15 mouse cellular contexts compared by ENCODE assay signal in the genomic region with DNA sequence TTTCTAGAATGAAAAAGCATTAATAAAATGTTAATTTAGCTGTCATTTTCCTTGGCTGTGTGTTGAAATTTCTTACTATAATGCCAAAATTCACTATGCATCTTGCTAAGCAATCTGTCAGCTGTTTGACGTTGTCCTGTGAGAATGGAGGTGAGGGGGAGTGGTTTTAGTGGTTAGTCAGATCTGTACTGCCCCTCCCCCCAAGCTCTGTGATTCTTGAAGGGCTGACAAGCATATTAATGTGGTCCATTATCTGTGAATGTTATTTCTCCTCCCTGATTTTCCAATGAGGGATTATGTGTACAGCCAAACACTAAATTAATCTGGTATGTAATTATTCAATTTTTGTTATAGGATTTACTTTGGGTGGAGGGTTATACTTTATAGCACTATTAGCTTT. TPM values are rescaled to one million over a fixed set of nuclear protein-coding genes. Genes with fewer than 3 reads are reported as not detected.
A peak's percentile ranks its signal among the peaks of the same experiment; 100 is the strongest.
DNase-seq lines count a peak whose midpoint lies in the region; ATAC-seq lines count a peak whose summit lies in the region.
"Had no signal": no experiment of that assay in that cellular context is flagged by ENCODE, and none has a peak within 500 bp of the region (broad histone marks: within the 10 kb centered on the region; RNA-seq: fewer than 3 reads in every experiment).

No protein-coding gene starts in this region.

- no peak overlapping the region for H3K4me3 ChIP-seq in neural tube, embryonic 11.5 days (ENCODE audit: low read depth, low read length)
- no peak overlapping the region for H3K4me3 ChIP-seq in forebrain, embryonic 16.5 days (replicated peaks; ENCODE audit: low read length)
- H3K4me3 ChIP-seq in midbrain, embryonic 11.5 days (ENCODE audit: low read depth, low read length): no peak overlapping the region
- H3K4me3 ChIP-seq: heart, adult 2 months; liver, embryonic 12.5 days; stomach, embryonic 15.5 days had no signal

- no peak overlapping the region for H3K9ac ChIP-seq in neural tube, embryonic 11.5 days (ENCODE audit: low read length)
- no peak overlapping the region for H3K9ac ChIP-seq in forebrain, embryonic 16.5 days (replicated peaks; ENCODE audit: low read depth, low read length)
- H3K9ac ChIP-seq in midbrain, embryonic 11.5 days (ENCODE audit: low read length): no peak overlapping the region
- H3K9ac ChIP-seq: liver, embryonic 12.5 days; stomach, embryonic 15.5 days had no signal

- no peaks in the 10 kb centered on the region for H3K27me3 ChIP-seq in neural tube, embryonic 11.5 days (ENCODE audit: control insufficient read depth, insufficient read depth, low read length)
- no peaks in the 10 kb centered on the region for H3K27me3 ChIP-seq in forebrain, embryonic 16.5 days (replicated peaks; ENCODE audit: control insufficient read depth, insufficient read depth, low read length)
- no peaks in the 10 kb centered on the region; the same call in 1 of the 2 replicates for H3K27me3 ChIP-seq in midbrain, embryonic 11.5 days (ENCODE audit: control insufficient read depth, insufficient read depth, low read length)
- H3K27me3 ChIP-seq: stomach, embryonic 15.5 days had no signal

- peaks cover 16% of the 10 kb centered on the region; the same call in 1 of the 2 replicates for H3K4me1 ChIP-seq in neural tube, embryonic 11.5 days (ENCODE audit: control insufficient read depth, insufficient read depth, low read length)
- peaks cover 68% of the 10 kb centered on the region for H3K4me1 ChIP-seq in forebrain, embryonic 16.5 days (replicated peaks; ENCODE audit: control insufficient read depth, insufficient read depth, low read length)
- peaks cover 52% of the 10 kb centered on the region for H3K4me1 ChIP-seq in midbrain, embryonic 11.5 days (ENCODE audit: control insufficient read depth, insufficient read depth, low read length)
- H3K4me1 ChIP-seq: stomach, embryonic 15.5 days had no signal

- H3K36me3 ChIP-seq in neural tube, embryonic 11.5 days (ENCODE audit: control insufficient read depth, insufficient read depth, low read length): no peaks in the 10 kb centered on the region
- H3K36me3 ChIP-seq in forebrain, embryonic 16.5 days (ENCODE audit: control insufficient read depth, insufficient read depth): no peaks in the 10 kb centered on the region
- no peaks in the 10 kb centered on the region for H3K36me3 ChIP-seq in midbrain, embryonic 11.5 days (ENCODE audit: control insufficient read depth, insufficient read depth, low read length)
- H3K36me3 ChIP-seq: liver, embryonic 12.5 days; stomach, embryonic 15.5 days had no signal

- H3K4me2 ChIP-seq in neural tube, embryonic 11.5 days (ENCODE audit: low read depth): no peak overlapping the region
- H3K4me2 ChIP-seq in forebrain, embryonic 16.5 days (ENCODE audit: low read length): no peak overlapping the region
- H3K4me2 ChIP-seq in midbrain, embryonic 11.5 days: no peak overlapping the region
- H3K4me2 ChIP-seq: liver, embryonic 12.5 days; stomach, embryonic 15.5 days had no signal

- ATAC-seq in neural tube, embryonic 11.5 days (ENCODE audit: insufficient read depth, low FRiP score, low TSS enrichment): 0 out of 2 replicates have a peak, but pooled peaks have one; percentile 35
- no peak for ATAC-seq in forebrain, embryonic 16.5 days
- peak; percentile 31 for ATAC-seq in midbrain, embryonic 11.5 days (ENCODE audit: low FRiP score)
- ATAC-seq: liver, embryonic 12.5 days had no signal

- no peak for DNase-seq in neural tube, embryonic 11.5 days (ENCODE audit: low spot score)
- no peak for DNase-seq in neural tube, embryonic 10.5 days (ENCODE audit: extremely low spot score, low spot score)
- no peak for DNase-seq in midbrain, embryonic 11.5 days (ENCODE audit: low spot score, missing footprints)
- DNase-seq in gastrocnemius, postnatal 14 days: no peak
- DNase-seq in lung, postnatal 14 days: no peak
- no peak for DNase-seq in thymus, postnatal 25 days
- DNase-seq: heart, adult 2 months; kidney, adult 18-20 months; lung, postnatal 10 days had no signal

- no peaks in the 10 kb centered on the region for H3K9me3 ChIP-seq in neural tube, embryonic 11.5 days (ENCODE audit: control insufficient read depth, low read length)
- no peaks in the 10 kb centered on the region for H3K9me3 ChIP-seq in forebrain, embryonic 16.5 days (ENCODE audit: control insufficient read depth, low read length)
- H3K9me3 ChIP-seq in midbrain, embryonic 11.5 days (ENCODE audit: control insufficient read depth, low read length): no peaks in the 10 kb centered on the region
- H3K9me3 ChIP-seq: liver, embryonic 12.5 days; stomach, embryonic 15.5 days had no signal

- WGBS in neural tube, embryonic 11.5 days: 3% methylated on average over 1 of the region's 1 CpGs
- 0% methylated on average over 1 of the region's 1 CpGs for WGBS in forebrain, embryonic 16.5 days
- WGBS in midbrain, embryonic 11.5 days: 7% methylated on average over 1 of the region's 1 CpGs

- H3K27ac ChIP-seq in neural tube, embryonic 11.5 days (ENCODE audit: low read depth, low read length): peak overlapping the region; percentile 39; the same call in 1 of the 2 replicates
- H3K27ac ChIP-seq in forebrain, embryonic 16.5 days (ENCODE audit: low read length): peak overlapping the region; percentile 95
- H3K27ac ChIP-seq in midbrain, embryonic 11.5 days (ENCODE audit: low read depth, low read length): peak overlapping the region; percentile 89
- H3K27ac ChIP-seq: heart, adult 2 months; liver, embryonic 12.5 days; stomach, embryonic 15.5 days had no signal

- intact Hi-C loops in gastrocnemius, postnatal 14 days (cut with DNase I; ENCODE audit: low total_unique reads): no loop called here

RNA-seq across cellular contexts. Expression of gene Add2, which starts 30.0 kb away (rescaled TPM):
- 65.8 and 67.0 TPM in 2 replicates for polyA plus RNA-seq in neural tube, embryonic 11.5 days (2014; fragmentation: Nextera tagmentation; extraction: Ambion mirVana)
- 243 and 248 TPM in 2 replicates for polyA plus RNA-seq in forebrain, embryonic 16.5 days (2015; fragmentation: Nextera tagmentation; extraction: Ambion mirVana)
- 57.8 and 64.5 TPM in 2 replicates for polyA plus RNA-seq in midbrain, embryonic 11.5 days (2014; fragmentation: Nextera tagmentation; extraction: Ambion mirVana)
- total RNA-seq in gastrocnemius, postnatal 14 days (2021): under 1 TPM; 0.31 to 0.33 TPM

RNA-seq across cellular contexts. Expression of gene Figla, which starts 42.5 kb away (rescaled TPM):
- polyA plus RNA-seq in neural tube, embryonic 11.5 days (2014; fragmentation: Nextera tagmentation; extraction: Ambion mirVana): not detected in 2 replicates
- not detected in 2 replicates for polyA plus RNA-seq in forebrain, embryonic 16.5 days (2015; fragmentation: Nextera tagmentation; extraction: Ambion mirVana)
- not detected in 2 replicates for polyA plus RNA-seq in midbrain, embryonic 11.5 days (2014; fragmentation: Nextera tagmentation; extraction: Ambion mirVana)
- total RNA-seq in gastrocnemius, postnatal 14 days (2021): not detected
- total RNA-seq: heart, adult 2 months; heart, postnatal 25 days; left cerebral cortex, postnatal 14 days had no signal
- polyA plus RNA-seq: heart, adult 2 months; large intestine, adult 2 months; liver, embryonic 12.5 days; stomach, embryonic 15.5 days had no signal

Comparison
In these comparisons a context has a peak if more than half of its experiments do, and no peak if none do; other contexts are left out.
1. H3K27ac ChIP-seq: peak in every context shown above with its lines; median percentile 95 in forebrain, embryonic 16.5 days; 89 in midbrain, embryonic 11.5 days; 39 in neural tube, embryonic 11.5 days.